ENCODE assay signal across 8 mouse cellular contexts in the genomic region with DNA sequence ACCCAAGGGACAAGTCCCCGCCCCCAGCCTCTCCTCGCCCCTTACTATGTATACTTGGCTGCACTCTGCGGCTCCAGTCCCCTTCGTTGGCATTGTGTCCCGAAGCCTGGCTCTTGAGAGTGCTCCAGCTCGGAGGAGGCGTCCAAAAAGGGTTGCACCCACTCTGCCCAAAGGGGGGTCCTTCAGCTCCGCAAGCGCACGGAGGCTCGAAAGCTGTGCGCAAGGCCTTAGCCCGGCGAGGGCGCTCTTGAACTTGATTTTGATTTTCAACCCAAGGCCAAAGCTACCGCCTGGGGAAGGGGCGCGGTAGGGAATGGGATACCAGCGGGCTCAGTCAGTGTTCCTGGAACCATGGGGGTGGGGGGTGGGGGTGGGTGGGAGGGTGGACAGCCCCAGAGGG. TPM values are rescaled to one million over a fixed set of nuclear protein-coding genes. Genes with fewer than 3 reads are reported as not detected.
DNase-seq lines count a peak whose midpoint lies in the region; ATAC-seq and TF ChIP-seq lines count a peak whose summit lies in the region.

No protein-coding gene starts in this region.

- peak; percentile 48 for TF ChIP-seq CTCF in gastrocnemius, adult 2 months (IDR thresholded peaks at IDR 0.05)

- no peak overlapping the region for H3K27ac ChIP-seq in gastrocnemius, adult 2 months
- H3K27ac ChIP-seq in kidney, embryonic 16.5 days (ENCODE audit: low read length), result no peak overlapping the region
- H3K27ac ChIP-seq in lung, embryonic 16.5 days (ENCODE audit: low read length), result no peak overlapping the region

- peaks cover 70% of the 10 kb centered on the region for H3K27me3 ChIP-seq in kidney, embryonic 16.5 days (ENCODE audit: insufficient read depth, low read length)
- peaks cover 71% of the 10 kb centered on the region for H3K27me3 ChIP-seq in lung, embryonic 16.5 days (ENCODE audit: control insufficient read depth, insufficient read depth, low read depth, low read length)

- H3K9me3 ChIP-seq in kidney, embryonic 16.5 days (ENCODE audit: low read length), result no peaks in the 10 kb centered on the region
- H3K9me3 ChIP-seq in lung, embryonic 16.5 days (ENCODE audit: control insufficient read depth, low read length), result no peaks in the 10 kb centered on the region

- H3K4me2 ChIP-seq in kidney, embryonic 16.5 days (replicated peaks; ENCODE audit: low read depth, low read length), result peak overlapping the region; percentile 100
- H3K4me2 ChIP-seq in lung, embryonic 16.5 days (ENCODE audit: low read depth, low read length), result peak overlapping the region; percentile 99

- H3K4me1 ChIP-seq in kidney, embryonic 16.5 days (ENCODE audit: insufficient read depth, low read length), result peaks cover 36% of the 10 kb centered on the region
- peaks cover 22% of the 10 kb centered on the region for H3K4me1 ChIP-seq in lung, embryonic 16.5 days (replicated peaks; ENCODE audit: control insufficient read depth, insufficient read depth, low read length)

- peak; percentile 35 for DNase-seq in gastrocnemius, adult 2 months
- DNase-seq in gastrocnemius, adult 8-10 months (ENCODE audit: low spot score in 2 of 2), result no peak
- DNase-seq in adrenal gland, postnatal 14 days, result peak; percentile 51
- peak; percentile 38 for DNase-seq in gastrocnemius, postnatal 14 days
- peak; percentile 68 for DNase-seq in right cerebral cortex, postnatal 14 days
- no peak for DNase-seq in spleen, adult 12 weeks (ENCODE audit: low spot score)

- no peak for ATAC-seq in kidney, embryonic 16.5 days (ENCODE audit: low FRiP score, low TSS enrichment)
- peak; percentile 25 for ATAC-seq in lung, embryonic 16.5 days (ENCODE audit: low read depth)

- H3K4me3 ChIP-seq in gastrocnemius, adult 2 months, result peak overlapping the region; percentile 73
- H3K4me3 ChIP-seq in kidney, embryonic 16.5 days (ENCODE audit: low read length), result peak overlapping the region; percentile 65
- peak overlapping the region; percentile 65 for H3K4me3 ChIP-seq in lung, embryonic 16.5 days (ENCODE audit: low read length)

- intact Hi-C loops in gastrocnemius, adult 2 months (cut with DNase I), result loop anchor here (2.0 kb wide), 1 partner anchor 234 kb away; no protein-coding TSS in a partner anchor
- intact Hi-C loops in gastrocnemius, postnatal 14 days (cut with DNase I; ENCODE audit: low total_unique reads), result loop anchor here (5.0 kb wide), 1 partner anchor 235 kb away; no protein-coding TSS in a partner anchor

- WGBS in kidney, embryonic 16.5 days, result under 1% methylated on average over 19 of the region's 19 CpGs
- 2% methylated on average over 16 of the region's 19 CpGs for WGBS in lung, embryonic 16.5 days

- no peaks in the 10 kb centered on the region for H3K36me3 ChIP-seq in kidney, embryonic 16.5 days (ENCODE audit: insufficient read depth, low read length)
- H3K36me3 ChIP-seq in lung, embryonic 16.5 days (ENCODE audit: control insufficient read depth, insufficient read depth, low read length), result no peaks in the 10 kb centered on the region

- no peak overlapping the region for H3K9ac ChIP-seq in kidney, embryonic 16.5 days (replicated peaks; ENCODE audit: low read length)
- H3K9ac ChIP-seq in lung, embryonic 16.5 days (ENCODE audit: low read length), result no peak overlapping the region

RNA-seq across cellular contexts. Expression of a gene that starts 0.5 kb away (rescaled TPM):
- total RNA-seq in gastrocnemius, adult 2 months (2021), result not detected
- not detected for total RNA-seq in gastrocnemius, adult 8-10 months (2022)
- 1.2 and 1.4 TPM in 2 replicates for total RNA-seq in adrenal gland, postnatal 14 days (2021)
- total RNA-seq in gastrocnemius, postnatal 14 days (2021), result under 1 TPM; 0.09 to 0.25 TPM
- 0.24 and 0.37 TPM in 2 replicates for polyA plus RNA-seq in kidney, embryonic 16.5 days (2015; fragmentation: Nextera tagmentation; extraction: Ambion mirVana)
- polyA plus RNA-seq in lung, embryonic 16.5 days (2015; fragmentation: Nextera tagmentation; extraction: Ambion mirVana), result 0.39 and 0.80 TPM in 2 replicates

Comparison
In these comparisons a context has a peak if more than half of its experiments do, and no peak if none do; other contexts are left out.
1. DNase-seq: peak in gastrocnemius, adult 2 months (single experiment), adrenal gland, postnatal 14 days (single experiment), gastrocnemius, postnatal 14 days (single experiment) and right cerebral cortex, postnatal 14 days (single experiment); none in gastrocnemius, adult 8-10 months (0 of 2) and spleen, adult 12 weeks (single experiment).
2. Peak in every context shown above with its lines, with median percentiles within 50 percentile points of each other: H3K4me3 ChIP-seq.